Mouse (Mus musculus) hindbrain, embryonic 15.5 days (tissue): ENCODE measurements at regions not wholly inside any gene's neighbourhood (a gene's known extent, or its start where the extent isn't known, plus 50 kb on each side); places are given as distances from the start of the nearest gene placed in this dataset.
"Not testable (repeated sequence)": the region's sequence is repeated elsewhere in the genome, so short reads cannot be mapped to it uniquely, and the experiment has no call there.

Experiments used
- ATAC-seq: fragments of 200-750 bp; cut with Nextera tagmentation; 2 replicates; pipeline ENCODE4 v1.8.0; 2017; ENCODE audit warnings: low read depth, moderate number of reproducible peaks, moderate TSS enrichment; ENCODE audit not compliant: low FRiP score
- H3K27ac ChIP-seq: fragments of 300-500 bp; sonication (generic); replicated peaks from 2 replicates; pipeline ENCODE4 v1.5.1; 2015; ENCODE audit warnings: mild to moderate bottlenecking, inconsistent platforms
- H3K27me3 ChIP-seq: fragments of 300-500 bp; sonication (generic); 2 replicates; pipeline ENCODE4 v1.6.1; 2015; ENCODE audit warnings: control low read depth, inconsistent platforms
- H3K36me3 ChIP-seq: fragments of 300-500 bp; sonication (generic); 2 replicates; pipeline ENCODE4 v1.6.1; 2015; ENCODE audit warnings: control low read depth, inconsistent platforms
- H3K4me1 ChIP-seq: fragments of 300-500 bp; sonication (generic); replicated peaks from 2 replicates; pipeline ENCODE4 v1.6.1; 2015; ENCODE audit warnings: control low read depth, inconsistent platforms
- H3K4me2 ChIP-seq: fragments of 300-500 bp; sonication (generic); 2 replicates; pipeline ENCODE4 v1.6.1; 2015; ENCODE audit warnings: moderate library complexity, mild to moderate bottlenecking, inconsistent platforms
- H3K4me3 ChIP-seq: fragments of 300-500 bp; sonication (generic); 2 replicates; pipeline ENCODE4 v1.5.1; 2015; ENCODE audit warnings: mild to moderate bottlenecking, inconsistent platforms
- H3K9ac ChIP-seq: fragments of 300-500 bp; sonication (generic); 2 replicates; pipeline ENCODE4 v1.6.1; 2015; ENCODE audit warnings: inconsistent platforms
- H3K9me3 ChIP-seq: fragments of 300-500 bp; sonication (generic); 2 replicates; pipeline ENCODE4 v1.6.1; 2016; ENCODE audit warnings: control low read depth, inconsistent platforms
- WGBS: fragments of 180-500 bp; shearing (Covaris S2); methylation state at CpG from one replicate; pipeline ENCODE4 v1.1.7; 2015; 5-methylcytosine and 5-hydroxymethylcytosine counted together

- Histone ChIP-seq H3K36me3 (no peaks in the 10 kb centered on the region), H3K4me3 (no peak overlapping the region), H3K27me3 (no peaks in the 10 kb centered on the region), H3K27ac (no peak overlapping the region), H3K9ac (no peak overlapping the region), H3K4me1 (no peaks in the 10 kb centered on the region), H3K9me3 (no peaks in the 10 kb centered on the region), H3K4me2 (no peak overlapping the region)
- WGBS, result 91% methylated on average over 1 of the region's 1 CpGs
- no peak for ATAC-seq
Measured at GRCm38 (mm10) chr16:20936722-20937121, 202.4 kb upstream of the Thpo start.

- H3K27me3 ChIP-seq, H3K4me2 ChIP-seq, ATAC-seq, H3K4me3 ChIP-seq, H3K27ac ChIP-seq, H3K36me3 ChIP-seq, H3K9me3 ChIP-seq, H3K9ac ChIP-seq, H3K4me1 ChIP-seq: not testable (repeated sequence)
Measured at GRCm38 (mm10) chr16:20934846-20935245, 200.5 kb upstream of the Thpo start.

- 90% methylated on average over 5 of the region's 5 CpGs for WGBS
- ATAC-seq, H3K9ac ChIP-seq, H3K27ac ChIP-seq, H3K4me3 ChIP-seq, H3K4me2 ChIP-seq, H3K9me3 ChIP-seq, H3K36me3 ChIP-seq, H3K4me1 ChIP-seq, H3K27me3 ChIP-seq: not testable (repeated sequence)
Measured at GRCm38 (mm10) chr16:20930003-20930402, 195.7 kb upstream of the Thpo start.

GRCm38 (mm10) chr16:20925776-20926175 lies 191.5 kb upstream of the Thpo start:
- not testable (repeated sequence) for H3K27me3 ChIP-seq, H3K4me3 ChIP-seq, H3K4me1 ChIP-seq, ATAC-seq, H3K27ac ChIP-seq, H3K36me3 ChIP-seq, H3K4me2 ChIP-seq, H3K9ac ChIP-seq, H3K9me3 ChIP-seq

- H3K27ac ChIP-seq, H3K27me3 ChIP-seq, H3K4me3 ChIP-seq, H3K36me3 ChIP-seq, H3K4me1 ChIP-seq, H3K9me3 ChIP-seq, ATAC-seq, H3K9ac ChIP-seq, H3K4me2 ChIP-seq: not testable (repeated sequence)
- WGBS, result 89% methylated on average over 3 of the region's 3 CpGs
Measured at GRCm38 (mm10) chr16:20910864-20911263, 176.6 kb upstream of the Thpo start.

- ATAC-seq, result peak; percentile 48
- 41% methylated on average over 18 of the region's 18 CpGs for WGBS
- H3K4me3 ChIP-seq, result not testable (repeated sequence)
Measured at GRCm38 (mm10) chr16:20908467-20909351, 174.4 kb upstream of the Thpo start.

GRCm38 (mm10) chr16:20895734-20896133 lies 161.4 kb upstream of the Thpo start:
- H3K9me3 ChIP-seq, result no peaks in the 10 kb centered on the region
- ATAC-seq, result no peak
- H3K27me3 ChIP-seq, result no peaks in the 10 kb centered on the region
- H3K4me2 ChIP-seq, result no peak overlapping the region
- H3K27ac ChIP-seq, result no peak overlapping the region
- WGBS, result 69% methylated on average over 2 of the region's 2 CpGs
- no peak overlapping the region for H3K9ac ChIP-seq
- H3K4me3 ChIP-seq, result no peak overlapping the region
- no peaks in the 10 kb centered on the region for H3K4me1 ChIP-seq
- H3K36me3 ChIP-seq, result no peaks in the 10 kb centered on the region

More at GRCm38 (mm10) chr16:20908467-20909351, 174.4 kb upstream of the Thpo start:
- H3K4me2 ChIP-seq, H3K9ac ChIP-seq, H3K27me3 ChIP-seq, H3K36me3 ChIP-seq, H3K9me3 ChIP-seq, H3K4me1 ChIP-seq, H3K27ac ChIP-seq: not testable (repeated sequence)

GRCm38 (mm10) chr16:20871726-20872125 lies 137.4 kb upstream of the Thpo start:
- Histone ChIP-seq H3K4me2 (no peak overlapping the region), H3K9ac (no peak overlapping the region)
- 51% methylated on average over 1 of the region's 1 CpGs for WGBS

GRCm38 (mm10) chr16:20866771-20867170 lies 132.5 kb upstream of the Thpo start:
- no peaks in the 10 kb centered on the region for H3K4me1 ChIP-seq
- no peak for ATAC-seq
- H3K4me3 ChIP-seq, result no peak overlapping the region
- 84% methylated on average over 1 of the region's 1 CpGs for WGBS
- no peaks in the 10 kb centered on the region for H3K27me3 ChIP-seq
- H3K4me2 ChIP-seq, result no peak overlapping the region
- H3K9ac ChIP-seq, result no peak overlapping the region
- no peak overlapping the region for H3K27ac ChIP-seq
- no peaks in the 10 kb centered on the region for H3K9me3 ChIP-seq
- H3K36me3 ChIP-seq, result no peaks in the 10 kb centered on the region

More at GRCm38 (mm10) chr16:20871726-20872125, 137.4 kb upstream of the Thpo start:
- H3K36me3 ChIP-seq, result no peaks in the 10 kb centered on the region
- H3K27ac ChIP-seq, result no peak overlapping the region
- no peak for ATAC-seq
- H3K4me1 ChIP-seq, result no peaks in the 10 kb centered on the region
- H3K27me3 ChIP-seq, result no peaks in the 10 kb centered on the region
- no peak overlapping the region for H3K4me3 ChIP-seq
- no peaks in the 10 kb centered on the region for H3K9me3 ChIP-seq

- no peaks in the 10 kb centered on the region for H3K4me1 ChIP-seq
Measured at GRCm38 (mm10) chr16:20861256-20861655, 126.9 kb upstream of the Thpo start.

GRCm38 (mm10) chr16:20860606-20861005 lies 126.3 kb upstream of the Thpo start:
- not testable (repeated sequence) for H3K9me3 ChIP-seq, H3K27me3 ChIP-seq, H3K4me1 ChIP-seq, ATAC-seq, H3K4me2 ChIP-seq, H3K4me3 ChIP-seq, H3K27ac ChIP-seq, H3K36me3 ChIP-seq, H3K9ac ChIP-seq
- WGBS, result 92% methylated on average over 3 of the region's 3 CpGs

More at GRCm38 (mm10) chr16:20861256-20861655, 126.9 kb upstream of the Thpo start:
- H3K9me3 ChIP-seq, result no peaks in the 10 kb centered on the region
- H3K27me3 ChIP-seq, result no peaks in the 10 kb centered on the region
- no peak overlapping the region for H3K27ac ChIP-seq
- no peak overlapping the region for H3K4me3 ChIP-seq
- no peak for ATAC-seq
- 99% methylated on average over 4 of the region's 4 CpGs for WGBS
- H3K36me3 ChIP-seq, result no peaks in the 10 kb centered on the region
- H3K4me2 ChIP-seq, result no peak overlapping the region
- H3K9ac ChIP-seq, result no peak overlapping the region

- Histone ChIP-seq H3K9ac (no peak overlapping the region), H3K4me3 (no peak overlapping the region), H3K4me2 (no peak overlapping the region), H3K9me3 (no peaks in the 10 kb centered on the region), H3K36me3 (no peaks in the 10 kb centered on the region), H3K27ac (no peak overlapping the region), H3K27me3 (no peaks in the 10 kb centered on the region), H3K4me1 (no peaks in the 10 kb centered on the region)
- 68% methylated on average over 1 of the region's 1 CpGs for WGBS
- ATAC-seq, result no peak
Measured at GRCm38 (mm10) chr16:20854696-20855213, 120.4 kb upstream of the Thpo start.

- no peaks in the 10 kb centered on the region for H3K9me3 ChIP-seq
- no peaks in the 10 kb centered on the region for H3K27me3 ChIP-seq
- no peak overlapping the region for H3K27ac ChIP-seq
- no peak overlapping the region for H3K4me3 ChIP-seq
- no peaks in the 10 kb centered on the region for H3K36me3 ChIP-seq
- no peaks in the 10 kb centered on the region for H3K4me1 ChIP-seq
- H3K4me2 ChIP-seq, result no peak overlapping the region
- no peak overlapping the region for H3K9ac ChIP-seq
- ATAC-seq, result no peak
- 45% methylated on average over 2 of the region's 2 CpGs for WGBS
Measured at GRCm38 (mm10) chr16:20838151-20838550, 103.8 kb upstream of the Thpo start.
